Mouse (Mus musculus) ES-E14 (cell line): ENCODE results near the gene Dock9. TPM values are rescaled to one million over a fixed set of nuclear protein-coding genes. Genes with fewer than 3 reads are reported as not detected.

Experiments used
- DNase-seq: peaks from one replicate; pipeline ENCODE4 v3.0.0-alpha.2; 2013; ENCODE audit warnings: low read depth, low spot score
- H3K27ac ChIP-seq: 2 replicates; pipeline ENCODE4 v1.5.1; 2012; ENCODE audit warnings: low read depth, mild to moderate bottlenecking, low read length, moderate library complexity, mixed read lengths; ENCODE audit not compliant: poor library complexity, insufficient read depth, severe bottlenecking
- H3K36me3 ChIP-seq: 2 replicates; pipeline ENCODE4 v1.6.1; 2012; ENCODE audit warnings: mild to moderate bottlenecking, low read length, moderate library complexity, mixed read lengths; ENCODE audit not compliant: control insufficient read depth, poor library complexity, insufficient read depth, severe bottlenecking
- H3K4me1 ChIP-seq, 2 experiments: fragments of 150-350 bp in 1 of 2; sonication (generic) in 1 of 2; 2 replicates each; pipeline ENCODE4 v1.6.1; 2012; ENCODE audit warnings: low read length in 2 of 2, mild to moderate bottlenecking in 1 of 2, mixed read lengths in 1 of 2; ENCODE audit not compliant: control insufficient read depth in 2 of 2, insufficient read depth in 2 of 2, poor library complexity in 1 of 2
- H3K4me3 ChIP-seq, 2 experiments: fragments of 150-350 bp in 1 of 2; sonication (generic) in 1 of 2; 2 replicates each; pipeline ENCODE4 v1.5.1; 2012; ENCODE audit warnings: low read length in 2 of 2, low read depth in 1 of 2, mild to moderate bottlenecking in 1 of 2, mixed read lengths in 1 of 2; ENCODE audit not compliant: insufficient read depth in 1 of 2, poor library complexity in 1 of 2, severe bottlenecking in 1 of 2
- H3K9ac ChIP-seq: 2 replicates; pipeline ENCODE4 v1.6.1; 2012; ENCODE audit warnings: low read depth, mild to moderate bottlenecking, low read length, mixed read lengths; ENCODE audit not compliant: poor library complexity, insufficient read depth, severe bottlenecking
- H3K9me3 ChIP-seq: fragments of 150-350 bp; sonication (generic); 2 replicates; pipeline ENCODE4 v1.6.1; 2012; ENCODE audit warnings: low read depth, mild to moderate bottlenecking, low read length; ENCODE audit not compliant: control insufficient read depth, insufficient read depth
- CHD2 ChIP-seq: IDR thresholded peaks from 2 replicates; pipeline ENCODE4 v1.6.1; 2014; ENCODE audit warnings: mild to moderate bottlenecking, low read depth, low read length, inconsistent platforms
- HCFC1 ChIP-seq: IDR thresholded peaks from 2 replicates; pipeline ENCODE4 v1.6.1; 2012; ENCODE audit warnings: low read length, inconsistent platforms, borderline replicate concordance; ENCODE audit not compliant: insufficient read depth
- MAFK ChIP-seq: IDR thresholded peaks from 2 replicates; pipeline ENCODE4 v1.6.1; 2014; ENCODE audit warnings: mild to moderate bottlenecking, low read depth, low read length, inconsistent platforms; ENCODE audit not compliant: insufficient read depth
- ZC3H11A ChIP-seq: IDR thresholded peaks from 2 replicates; pipeline ENCODE4 v1.6.1; 2012; ENCODE audit warnings: low read depth, mild to moderate bottlenecking, inconsistent platforms, low read length, borderline replicate concordance
- ZNF384 ChIP-seq: IDR thresholded peaks from 2 replicates; pipeline ENCODE4 v1.6.1; 2012; ENCODE audit warnings: low read depth, low read length, inconsistent platforms
- in situ Hi-C, 2 experiments: fragments of 600-800 bp; cut with MboI; formaldehyde crosslinking; loops; one replicate each; pipeline ENCODE4 v1.15.1; 2025; ENCODE audit warnings: low sequenced_read_pairs in 2 of 2, inconsistent platforms in 1 of 2; ENCODE audit not compliant: unreplicated experiment in 2 of 2
- total RNA-seq: library from RNA; depleted of rRNA; stranded (reverse); fragments of 300-350 nt; gene quantifications from 2 replicates; pipeline ENCODE4 v1.2.3, GENCODE M21; 2012

Gene Dock9
- total RNA-seq, 1 experiment, result 8.3 TPM

- no peak for DNase-seq
- Histone ChIP-seq H3K9me3 (no peaks in the 10 kb centered on the region), H3K4me3 (no peak overlapping the region), H3K27ac (no peak overlapping the region), H3K4me1 (peaks cover 7% of the 10 kb centered on the region in 2 experiments; a peak in 3 of 4 replicates), H3K36me3 (no peaks in the 10 kb centered on the region), H3K9ac (no peak overlapping the region)
- in situ Hi-C loops, result no loop called here
- TF ChIP-seq ZNF384 (no peak), MAFK (no peak), CHD2 (no peak), HCFC1 (no peak), ZC3H11A (no peak)
These were observed 297.1 kb downstream of the Dock9 start for GRCm38 (mm10) chr14:121500577-121500976.

DNA sequence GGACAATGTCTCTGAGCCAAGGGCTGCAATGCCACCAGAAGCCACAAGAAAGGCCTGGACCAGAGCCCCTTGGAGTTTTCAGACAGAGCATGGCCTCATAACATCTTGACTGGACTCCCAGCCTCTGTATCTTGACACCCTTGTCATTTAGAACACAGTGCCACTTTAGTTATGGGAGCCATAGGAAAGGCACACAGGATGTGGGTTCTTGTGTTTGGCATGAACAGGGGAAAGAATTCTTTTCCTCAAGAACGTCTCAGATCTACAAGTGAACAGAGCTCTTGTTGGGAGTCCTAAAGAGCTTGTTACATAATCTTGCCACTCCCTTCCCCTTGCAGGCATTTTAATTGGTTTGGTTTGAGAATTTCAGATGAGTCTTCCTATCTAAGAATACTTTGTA lies 297.9 kb downstream of the Dock9 start:
- in situ Hi-C loops, result no loop called here
- DNase-seq, result no peak
- H3K36me3 ChIP-seq, result no peaks in the 10 kb centered on the region
- H3K4me3 ChIP-seq, result no peak overlapping the region
- no peak overlapping the region for H3K27ac ChIP-seq
- peaks cover 3 to 7% of the 10 kb centered on the region in 2 experiments; a peak in 2 of 4 replicates for H3K4me1 ChIP-seq
- H3K9ac ChIP-seq, result no peak overlapping the region
- H3K9me3 ChIP-seq, result no peaks in the 10 kb centered on the region
- no peak for TF ChIP-seq CHD2
- no peak for TF ChIP-seq MAFK
- no peak for TF ChIP-seq HCFC1
- TF ChIP-seq ZNF384, result no peak
- no peak for TF ChIP-seq ZC3H11A

GRCm38 (mm10) chr14:121497800-121498199 lies 299.8 kb downstream of the Dock9 start:
- no peaks in the 10 kb centered on the region for H3K36me3 ChIP-seq
- no peak overlapping the region for H3K27ac ChIP-seq
- H3K9ac ChIP-seq, result no peak overlapping the region
- peaks cover 0 to 4% of the 10 kb centered on the region in 2 experiments; a peak in 1 of 4 replicates for H3K4me1 ChIP-seq
- H3K9me3 ChIP-seq, result no peaks in the 10 kb centered on the region
- DNase-seq, result no peak
- no peak overlapping the region for H3K4me3 ChIP-seq
- no peak for TF ChIP-seq MAFK
- TF ChIP-seq HCFC1, result no peak
- no peak for TF ChIP-seq ZNF384
- TF ChIP-seq CHD2, result no peak
- no peak for TF ChIP-seq ZC3H11A
- in situ Hi-C loops, result no loop called here

- Histone ChIP-seq H3K27ac (no peak overlapping the region), H3K4me1 (no peaks in the 10 kb centered on the region)
- in situ Hi-C loops, result no loop called here
These were observed 301.9 kb downstream of the Dock9 start for GRCm38 (mm10) chr14:121495741-121496140.

GRCm38 (mm10) chr14:121495120-121495519 lies 302.5 kb downstream of the Dock9 start:
- H3K4me1 ChIP-seq, result no peaks in the 10 kb centered on the region
- DNase-seq, result no peak
- H3K36me3 ChIP-seq, result no peaks in the 10 kb centered on the region
- H3K9ac ChIP-seq, result no peak overlapping the region
- in situ Hi-C loops, result no loop called here
- TF ChIP-seq HCFC1 (no peak), CHD2 (no peak), ZNF384 (no peak), MAFK (no peak), ZC3H11A (no peak)
- H3K27ac ChIP-seq, result no peak overlapping the region
- H3K4me3 ChIP-seq, result no peak overlapping the region
- H3K9me3 ChIP-seq, result no peaks in the 10 kb centered on the region

More at GRCm38 (mm10) chr14:121495741-121496140, 301.9 kb downstream of the Dock9 start:
- Histone ChIP-seq H3K9me3 (no peaks in the 10 kb centered on the region), H3K4me3 (no peak overlapping the region), H3K36me3 (no peaks in the 10 kb centered on the region), H3K9ac (no peak overlapping the region)
- TF ChIP-seq ZC3H11A (no peak), HCFC1 (no peak), MAFK (no peak), ZNF384 (no peak), CHD2 (no peak)
- no peak for DNase-seq
